Mouse (Mus musculus): ENCODE data around the gene Zfp638.
A peak's percentile ranks its signal among the peaks of the same experiment; 100 is the strongest.
"Not testable (repeated sequence)": the region's sequence is repeated elsewhere in the genome, so short reads cannot be mapped to it uniquely, and the experiment has no call there.

The Zfp638 gene

GRCm38 (mm10) chr6:83866954-83867597 lies at the start of gene Zfp638:
Zfp638 (plus strand) TSS chr6:83867109.
- DNase-seq (ENCODE audit: low read depth) = peak; percentile 84

GRCm38 (mm10) chr6:83818996-83819395 lies 47.9 kb upstream of the Zfp638 start:
- no peak for DNase-seq (ENCODE audit: low read depth)

GRCm38 (mm10) chr6:83820727-83821515 lies 46.0 kb upstream of the Zfp638 start:
- DNase-seq (ENCODE audit: low read depth) = no peak

GRCm38 (mm10) chr6:83821856-83822255 lies 45.1 kb upstream of the Zfp638 start:
- DNase-seq (ENCODE audit: low read depth) = no peak

GRCm38 (mm10) chr6:83830941-83831605 lies 35.8 kb upstream of the Zfp638 start:
- DNase-seq (ENCODE audit: low read depth) = peak; percentile 17

GRCm38 (mm10) chr6:83831606-83832123 lies 35.2 kb upstream of the Zfp638 start, which contains the start of gene Paip2b:
Paip2b (minus strand) TSS chr6:83831741.
- peak; percentile 100 for DNase-seq (ENCODE audit: low read depth)

- DNase-seq (ENCODE audit: low read depth) = not testable (repeated sequence)
Observed at GRCm38 (mm10) chr6:83832393-83832792, 34.5 kb upstream of the Zfp638 start.

GRCm38 (mm10) chr6:83836826-83837225 lies 30.1 kb upstream of the Zfp638 start:
- no peak for DNase-seq (ENCODE audit: low read depth)

GRCm38 (mm10) chr6:83838046-83838445 lies 28.9 kb upstream of the Zfp638 start:
- DNase-seq (ENCODE audit: low read depth) = no peak

GRCm38 (mm10) chr6:83840086-83840485 lies 26.8 kb upstream of the Zfp638 start:
- DNase-seq (ENCODE audit: low read depth) = no peak

- no peak for DNase-seq (ENCODE audit: low read depth)
Observed at GRCm38 (mm10) chr6:83844913-83845312, 22.0 kb upstream of the Zfp638 start.

GRCm38 (mm10) chr6:83846141-83846540 lies 20.8 kb upstream of the Zfp638 start:
- DNase-seq (ENCODE audit: low read depth) = no peak

GRCm38 (mm10) chr6:83849446-83849845 lies 17.5 kb upstream of the Zfp638 start:
- DNase-seq (ENCODE audit: low read depth) = no peak

GRCm38 (mm10) chr6:83857476-83857875 lies 9.4 kb upstream of the Zfp638 start:
- DNase-seq (ENCODE audit: low read depth) = no peak

GRCm38 (mm10) chr6:83860033-83860432 lies 6.9 kb upstream of the Zfp638 start:
- DNase-seq (ENCODE audit: low read depth) = no peak

- DNase-seq (ENCODE audit: low read depth) = no peak
Observed at GRCm38 (mm10) chr6:83863538-83863937, 3.4 kb upstream of the Zfp638 start.

- DNase-seq (ENCODE audit: low read depth) = no peak
Observed at GRCm38 (mm10) chr6:83866423-83866822, 486 bp upstream of the Zfp638 start.

GRCm38 (mm10) chr6:83867598-83868585 lies 983 bp downstream of the Zfp638 start:
- DNase-seq (ENCODE audit: low read depth) = peak; percentile 33

GRCm38 (mm10) chr6:83879815-83880214 lies 12.9 kb downstream of the Zfp638 start:
- peak; percentile 35 for DNase-seq (ENCODE audit: low read depth)

GRCm38 (mm10) chr6:83886789-83887188 lies 19.9 kb downstream of the Zfp638 start:
- DNase-seq (ENCODE audit: low read depth) = no peak

GRCm38 (mm10) chr6:83888802-83889201 lies 21.9 kb downstream of the Zfp638 start:
- no peak for DNase-seq (ENCODE audit: low read depth)
